Mouse (Mus musculus): ENCODE results near the gene Auts2. TPM values are rescaled to one million over a fixed set of nuclear protein-coding genes. Genes with fewer than 3 reads are reported as not detected.

Auts2 gene
- polyA plus RNA-seq, 1 experiment from 2014 or later: 29.4 TPM

GRCm38 (mm10) chr5:131513753-131514152 is 1029.4 kb downstream of the Auts2 start:
- Histone ChIP-seq H3K27ac (replicated peaks; ENCODE audit: low read depth, low read length) (no peak overlapping the region), H3K9ac (ENCODE audit: low read depth, low read length) (no peak overlapping the region), H3K27me3 (replicated peaks; ENCODE audit: control insufficient read depth, insufficient read depth, low read length) (no peaks in the 10 kb centered on the region), H3K9me3 (ENCODE audit: control insufficient read depth, low read length) (no peaks in the 10 kb centered on the region), H3K4me3 (ENCODE audit: low read depth, low read length) (no peak overlapping the region), H3K4me1 (ENCODE audit: control insufficient read depth, insufficient read depth, low read length) (peaks cover 17% of the 10 kb centered on the region), H3K36me3 (ENCODE audit: control insufficient read depth, insufficient read depth, low read length) (0 out of 2 replicates have a peak, but pooled peaks cover 6% of the 10 kb centered on the region), H3K4me2 (ENCODE audit: low read depth, low read length) (no peak overlapping the region)
- 60% methylated on average over 3 of the region's 3 CpGs for WGBS
- DNase-seq (ENCODE audit: low spot score) (no peak), ATAC-seq (ENCODE audit: low read depth) (no peak)

DNA sequence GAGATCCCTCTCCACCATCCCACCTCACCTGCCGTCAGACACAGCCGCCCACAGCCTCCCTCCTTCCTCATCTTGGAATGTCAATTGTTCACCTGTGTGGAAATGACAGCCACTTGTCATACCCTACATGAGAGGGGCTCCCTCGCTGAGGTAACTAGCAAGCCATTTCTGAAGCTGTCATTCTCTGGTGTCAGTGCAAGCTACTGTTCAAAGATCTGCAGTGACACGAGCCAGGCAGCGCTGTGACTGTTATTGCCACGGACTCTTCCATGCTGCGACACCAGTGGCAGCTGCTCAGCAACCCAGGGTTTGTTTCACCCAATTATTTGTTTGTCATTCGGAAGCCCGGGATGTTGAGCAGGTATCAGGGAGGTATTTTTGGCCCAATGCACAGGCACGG is 1030.5 kb downstream of the Auts2 start:
- no peaks in the 10 kb centered on the region for H3K9me3 ChIP-seq (ENCODE audit: control insufficient read depth, low read length)
- H3K27me3 ChIP-seq (replicated peaks; ENCODE audit: control insufficient read depth, insufficient read depth, low read length): no peaks in the 10 kb centered on the region
- DNase-seq (ENCODE audit: low spot score) (no peak), ATAC-seq (ENCODE audit: low read depth) (no peak)
- 89% methylated on average over 10 of the region's 10 CpGs for WGBS
- H3K27ac ChIP-seq (replicated peaks; ENCODE audit: low read depth, low read length): no peak overlapping the region
- no peak overlapping the region for H3K9ac ChIP-seq (ENCODE audit: low read depth, low read length)
- no peak overlapping the region for H3K4me3 ChIP-seq (ENCODE audit: low read depth, low read length)
- H3K36me3 ChIP-seq (ENCODE audit: control insufficient read depth, insufficient read depth, low read length): peaks cover 9% of the 10 kb centered on the region; the same call in 1 of the 2 replicates
- peaks cover 17% of the 10 kb centered on the region for H3K4me1 ChIP-seq (ENCODE audit: control insufficient read depth, insufficient read depth, low read length)
- H3K4me2 ChIP-seq (ENCODE audit: low read depth, low read length): no peak overlapping the region

DNA sequence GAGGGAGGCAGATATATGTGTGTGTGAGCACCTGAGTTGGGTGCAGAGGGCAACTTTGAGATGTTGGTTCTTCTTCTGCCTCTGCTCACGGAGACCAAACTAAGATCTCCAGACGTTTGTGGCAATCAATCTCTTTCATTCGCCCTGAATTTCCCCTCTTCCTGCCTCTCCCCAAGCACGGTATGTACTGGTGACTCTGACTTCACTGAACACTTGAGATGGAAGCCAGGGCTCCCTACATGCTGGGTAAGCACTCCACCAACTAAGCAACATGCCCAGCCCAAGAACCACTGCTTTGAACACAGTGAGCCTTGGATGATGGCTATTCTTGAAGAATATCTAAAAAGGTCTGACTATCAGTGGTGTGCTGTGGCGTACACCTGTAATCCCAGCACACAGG is 1032.5 kb downstream of the Auts2 start:
- WGBS: 81% methylated on average over 5 of the region's 5 CpGs
- Histone ChIP-seq H3K36me3 (ENCODE audit: control insufficient read depth, insufficient read depth, low read length) (peaks cover 13% of the 10 kb centered on the region; the same call in 1 of the 2 replicates), H3K4me3 (ENCODE audit: low read depth, low read length) (no peak overlapping the region), H3K9ac (ENCODE audit: low read depth, low read length) (no peak overlapping the region), H3K27me3 (replicated peaks; ENCODE audit: control insufficient read depth, insufficient read depth, low read length) (no peaks in the 10 kb centered on the region), H3K9me3 (ENCODE audit: control insufficient read depth, low read length) (no peaks in the 10 kb centered on the region), H3K27ac (replicated peaks; ENCODE audit: low read depth, low read length) (no peak overlapping the region), H3K4me1 (ENCODE audit: control insufficient read depth, insufficient read depth, low read length) (peaks cover 8% of the 10 kb centered on the region; the same call in 1 of the 2 replicates), H3K4me2 (ENCODE audit: low read depth, low read length) (no peak overlapping the region)
- ATAC-seq (ENCODE audit: low read depth) (no peak), DNase-seq (ENCODE audit: low spot score) (no peak)

- Histone ChIP-seq H3K4me1 (ENCODE audit: control insufficient read depth, insufficient read depth, low read length) (0 out of 2 replicates have a peak, but pooled peaks cover 3% of the 10 kb centered on the region), H3K4me3 (ENCODE audit: low read depth, low read length) (no peak overlapping the region), H3K36me3 (ENCODE audit: control insufficient read depth, insufficient read depth, low read length) (peaks cover 13% of the 10 kb centered on the region; the same call in 1 of the 2 replicates), H3K27me3 (replicated peaks; ENCODE audit: control insufficient read depth, insufficient read depth, low read length) (no peaks in the 10 kb centered on the region), H3K9me3 (ENCODE audit: control insufficient read depth, low read length) (no peaks in the 10 kb centered on the region), H3K4me2 (ENCODE audit: low read depth, low read length) (no peak overlapping the region), H3K9ac (ENCODE audit: low read depth, low read length) (no peak overlapping the region), H3K27ac (replicated peaks; ENCODE audit: low read depth, low read length) (no peak overlapping the region)
- WGBS: 87% methylated on average over 4 of the region's 4 CpGs
- ATAC-seq (ENCODE audit: low read depth): no peak
- DNase-seq (ENCODE audit: low spot score): no peak
These were observed 1033.8 kb downstream of the Auts2 start for GRCm38 (mm10) chr5:131509315-131509714.

- no peaks in the 10 kb centered on the region for H3K9me3 ChIP-seq (ENCODE audit: control insufficient read depth, low read length)
- H3K4me3 ChIP-seq (ENCODE audit: low read depth, low read length): no peak overlapping the region
- 0 out of 2 replicates have a peak, but pooled peaks cover 5% of the 10 kb centered on the region for H3K36me3 ChIP-seq (ENCODE audit: control insufficient read depth, insufficient read depth, low read length)
- DNase-seq (ENCODE audit: low spot score): no peak
- H3K4me1 ChIP-seq (ENCODE audit: control insufficient read depth, insufficient read depth, low read length): peaks cover 7% of the 10 kb centered on the region; the same call in 1 of the 2 replicates
- WGBS: 85% methylated on average over 4 of the region's 4 CpGs
- H3K27me3 ChIP-seq (replicated peaks; ENCODE audit: control insufficient read depth, insufficient read depth, low read length): no peaks in the 10 kb centered on the region
- ATAC-seq (ENCODE audit: low read depth): no peak
- H3K27ac ChIP-seq (replicated peaks; ENCODE audit: low read depth, low read length): no peak overlapping the region
- no peak overlapping the region for H3K4me2 ChIP-seq (ENCODE audit: low read depth, low read length)
- no peak overlapping the region for H3K9ac ChIP-seq (ENCODE audit: low read depth, low read length)
These were observed 1044.3 kb downstream of the Auts2 start for GRCm38 (mm10) chr5:131498865-131499264.

DNA sequence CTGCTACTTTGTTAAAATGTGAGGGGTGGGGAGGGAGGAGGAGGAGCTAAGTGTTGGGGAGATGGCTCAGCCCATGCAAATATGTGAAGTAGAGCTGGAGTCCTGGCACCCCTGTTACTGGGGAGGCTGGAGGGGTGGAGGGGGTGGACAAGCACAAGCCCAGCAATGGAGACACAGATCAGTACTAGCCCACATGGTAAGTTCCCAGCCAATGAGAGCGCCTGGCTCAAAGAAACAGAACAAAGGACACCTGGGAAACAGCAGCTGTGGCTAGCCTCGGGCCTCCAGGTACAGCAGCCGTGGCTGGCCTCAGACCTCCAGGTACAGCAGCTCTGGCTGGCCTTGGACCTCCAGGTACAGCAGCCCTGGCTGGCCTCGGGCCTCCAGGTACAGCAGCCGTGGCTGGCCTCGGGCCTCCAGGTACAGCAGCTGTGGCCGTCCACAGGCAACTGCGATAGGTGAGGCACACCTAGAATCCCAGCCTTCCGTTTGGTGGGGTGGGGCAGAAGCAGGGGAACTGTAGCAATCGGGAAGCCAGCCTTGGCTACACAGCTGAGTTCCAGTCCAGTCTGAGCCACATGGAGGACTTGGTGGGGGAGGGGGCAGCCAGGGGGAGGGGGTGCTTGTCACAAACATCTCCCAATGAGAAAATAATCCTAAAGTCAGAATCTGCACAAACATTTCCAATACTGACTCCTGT is 1046.5 kb downstream of the Auts2 start:
- ATAC-seq (ENCODE audit: low read depth) (no peak; the same call in 1 of the 2 replicates), DNase-seq (ENCODE audit: low spot score) (no peak)
- Histone ChIP-seq H3K4me2 (ENCODE audit: low read depth, low read length) (no peak overlapping the region), H3K4me1 (ENCODE audit: control insufficient read depth, insufficient read depth, low read length) (peaks cover 15% of the 10 kb centered on the region), H3K9ac (ENCODE audit: low read depth, low read length) (no peak overlapping the region), H3K27me3 (replicated peaks; ENCODE audit: control insufficient read depth, insufficient read depth, low read length) (no peaks in the 10 kb centered on the region), H3K36me3 (ENCODE audit: control insufficient read depth, insufficient read depth, low read length) (0 out of 2 replicates have a peak, but pooled peaks cover 5% of the 10 kb centered on the region), H3K27ac (replicated peaks; ENCODE audit: low read depth, low read length) (peak overlapping the region; percentile 39), H3K9me3 (ENCODE audit: control insufficient read depth, low read length) (no peaks in the 10 kb centered on the region), H3K4me3 (ENCODE audit: low read depth, low read length) (no peak overlapping the region)
- WGBS: 95% methylated on average over 7 of the region's 10 CpGs

- DNase-seq (ENCODE audit: low spot score) (peak; percentile 51), ATAC-seq (ENCODE audit: low read depth) (peak; percentile 39; the same call in 1 of the 2 replicates)
- no peak overlapping the region for H3K4me2 ChIP-seq (ENCODE audit: low read depth, low read length)
- no peak overlapping the region for H3K27ac ChIP-seq (replicated peaks; ENCODE audit: low read depth, low read length)
- H3K9me3 ChIP-seq (ENCODE audit: control insufficient read depth, low read length): no peaks in the 10 kb centered on the region
- H3K9ac ChIP-seq (ENCODE audit: low read depth, low read length): no peak overlapping the region
- no peaks in the 10 kb centered on the region for H3K27me3 ChIP-seq (replicated peaks; ENCODE audit: control insufficient read depth, insufficient read depth, low read length)
- WGBS: 67% methylated on average over 5 of the region's 5 CpGs
- peaks cover 15% of the 10 kb centered on the region for H3K4me1 ChIP-seq (ENCODE audit: control insufficient read depth, insufficient read depth, low read length)
- no peak overlapping the region for H3K4me3 ChIP-seq (ENCODE audit: low read depth, low read length)
- 0 out of 2 replicates have a peak, but pooled peaks cover 5% of the 10 kb centered on the region for H3K36me3 ChIP-seq (ENCODE audit: control insufficient read depth, insufficient read depth, low read length)
These were observed 1048.6 kb downstream of the Auts2 start for GRCm38 (mm10) chr5:131494564-131494963.

DNA sequence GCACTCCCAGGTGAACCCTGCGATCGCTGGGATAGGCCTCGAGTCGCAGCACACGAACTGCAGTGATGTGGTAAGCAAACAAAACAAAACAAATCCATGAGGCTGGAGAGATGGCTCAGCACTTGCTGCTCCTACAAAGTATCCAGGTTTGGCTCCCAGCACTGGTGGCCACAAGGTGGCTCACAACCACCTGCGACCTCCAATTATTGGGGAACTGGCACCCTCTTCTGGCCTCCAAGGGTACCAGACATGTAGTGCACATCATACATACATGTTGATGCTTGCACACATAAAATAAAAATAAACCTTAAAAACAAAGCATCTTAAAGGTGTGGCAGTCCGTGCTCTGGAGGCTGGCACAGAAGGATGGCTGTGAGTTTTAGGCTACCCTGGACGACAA is 1050.6 kb downstream of the Auts2 start:
- no peak overlapping the region for H3K4me2 ChIP-seq (ENCODE audit: low read depth, low read length)
- 85% methylated on average over 8 of the region's 8 CpGs for WGBS
- H3K4me3 ChIP-seq (ENCODE audit: low read depth, low read length): no peak overlapping the region
- no peak overlapping the region; the same call in 1 of the 2 replicates for H3K27ac ChIP-seq (replicated peaks; ENCODE audit: low read depth, low read length)
- no peak overlapping the region for H3K9ac ChIP-seq (ENCODE audit: low read depth, low read length)
- no peaks in the 10 kb centered on the region for H3K9me3 ChIP-seq (ENCODE audit: control insufficient read depth, low read length)
- H3K4me1 ChIP-seq (ENCODE audit: control insufficient read depth, insufficient read depth, low read length): peaks cover 15% of the 10 kb centered on the region
- no peaks in the 10 kb centered on the region for H3K27me3 ChIP-seq (replicated peaks; ENCODE audit: control insufficient read depth, insufficient read depth, low read length)
- DNase-seq (ENCODE audit: low spot score) (no peak), ATAC-seq (ENCODE audit: low read depth) (no peak)
- no peaks in the 10 kb centered on the region for H3K36me3 ChIP-seq (ENCODE audit: control insufficient read depth, insufficient read depth, low read length)

- H3K9ac ChIP-seq (ENCODE audit: low read depth, low read length): no peak overlapping the region
- H3K36me3 ChIP-seq (ENCODE audit: control insufficient read depth, insufficient read depth, low read length): no peaks in the 10 kb centered on the region
- H3K27ac ChIP-seq (replicated peaks; ENCODE audit: low read depth, low read length): no peak overlapping the region
- WGBS: 55% methylated on average over 8 of the region's 8 CpGs
- H3K9me3 ChIP-seq (ENCODE audit: control insufficient read depth, low read length): no peaks in the 10 kb centered on the region
- no peaks in the 10 kb centered on the region for H3K27me3 ChIP-seq (replicated peaks; ENCODE audit: control insufficient read depth, insufficient read depth, low read length)
- H3K4me1 ChIP-seq (ENCODE audit: control insufficient read depth, insufficient read depth, low read length): peaks cover 15% of the 10 kb centered on the region
- ATAC-seq (ENCODE audit: low read depth) (no peak), DNase-seq (ENCODE audit: low spot score) (no peak)
- no peak overlapping the region for H3K4me3 ChIP-seq (ENCODE audit: low read depth, low read length)
- no peak overlapping the region for H3K4me2 ChIP-seq (ENCODE audit: low read depth, low read length)
These were observed 1051.3 kb downstream of the Auts2 start for GRCm38 (mm10) chr5:131491843-131492242.
